Mouse (Mus musculus): ENCODE results near the gene Snx20. TPM values are rescaled to one million over a fixed set of nuclear protein-coding genes. Genes with fewer than 3 reads are reported as not detected.

The Snx20 gene
- polyA plus RNA-seq, 1 experiment from 2014 or later: 2.2 TPM

Other genes with a start within 250 kb of the Snx20 start
- gene Nkd1, start 114.8 kb downstream of the Snx20 start, polyA plus RNA-seq (2015; fragmentation: Nextera tagmentation; extraction: Ambion mirVana): 63.5 and 67.2 TPM in 2 replicates
- 0.23 and 0.29 TPM in 2 replicates for gene Nod2, start 11.2 kb upstream of the Snx20 start, polyA plus RNA-seq (2015; fragmentation: Nextera tagmentation; extraction: Ambion mirVana)
- 13.7 and 14.0 TPM in 2 replicates for gene Cyld, start 60.9 kb upstream of the Snx20 start, polyA plus RNA-seq (2015; fragmentation: Nextera tagmentation; extraction: Ambion mirVana)

All from limb, embryonic 15.5 days (tissue).